Mouse (Mus musculus) brain, embryonic 14.5 days (tissue): Measurements from ENCODE around the gene Kmt2a. TPM values are rescaled to one million over a fixed set of nuclear protein-coding genes. Genes with fewer than 3 reads are reported as not detected.

Experiments used
- DNase-seq: peaks from one replicate; pipeline ENCODE4 v3.0.0-alpha.2; 2011; ENCODE audit warnings: low read depth
- CTCF ChIP-seq: fragments of 200-500 bp; IDR thresholded peaks from 2 replicates; pipeline ENCODE4 v1.5.1; 2012; ENCODE audit warnings: inconsistent platforms, mild to moderate bottlenecking, moderate library complexity, borderline replicate concordance; ENCODE audit not compliant: insufficient read depth, insufficient read length; ENCODE audit errors: extremely low read depth
- POLR2A ChIP-seq: fragments of 200-500 bp; IDR thresholded peaks from 2 replicates; pipeline ENCODE4 v1.6.1; 2012; ENCODE audit warnings: mild to moderate bottlenecking, inconsistent platforms, borderline replicate concordance; ENCODE audit not compliant: poor library complexity, insufficient read depth, insufficient read length, severe bottlenecking; ENCODE audit errors: extremely low read depth
- polyA plus RNA-seq: library from polyadenylated mRNA; depleted of rRNA; stranded (reverse); fragments of >200 nt; gene quantifications from 2 replicates; pipeline ENCODE4 v1.2.3, GENCODE M21; 2012

Kmt2a gene
- polyA plus RNA-seq, 1 experiment: 41.4 TPM

GRCm38 (mm10) chr9:44841241-44841640 lies 39.9 kb downstream of the Kmt2a start:
- TF ChIP-seq POLR2A (no peak), CTCF (peak; percentile 49; the same call in 1 of the 2 replicates)
- peak; percentile 24 for DNase-seq

GRCm38 (mm10) chr9:44836439-44836838 lies 44.7 kb downstream of the Kmt2a start:
- peak; percentile 86 for TF ChIP-seq CTCF
- TF ChIP-seq POLR2A: no peak
- DNase-seq: peak; percentile 90

DNA sequence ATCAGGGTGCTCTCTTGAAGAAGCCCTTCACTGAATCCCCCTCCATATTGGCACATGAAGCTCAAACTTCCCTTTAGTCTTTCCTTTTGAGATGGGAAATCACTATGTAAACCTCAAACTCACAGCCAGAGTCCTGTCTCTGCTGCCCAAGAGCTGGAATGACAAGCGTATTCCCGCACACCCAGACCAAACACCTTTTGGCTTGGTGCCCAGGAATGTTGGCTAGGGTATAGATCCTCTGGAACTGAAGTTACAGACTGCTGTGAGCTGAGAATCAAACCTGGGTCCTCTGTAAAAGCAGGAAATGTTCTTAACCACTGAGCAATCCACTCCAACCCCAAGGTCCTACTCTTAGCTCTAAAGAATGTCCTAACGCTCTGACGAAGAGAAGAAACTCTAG lies 48.7 kb downstream of the Kmt2a start:
- DNase-seq: peak; percentile 24

DNA sequence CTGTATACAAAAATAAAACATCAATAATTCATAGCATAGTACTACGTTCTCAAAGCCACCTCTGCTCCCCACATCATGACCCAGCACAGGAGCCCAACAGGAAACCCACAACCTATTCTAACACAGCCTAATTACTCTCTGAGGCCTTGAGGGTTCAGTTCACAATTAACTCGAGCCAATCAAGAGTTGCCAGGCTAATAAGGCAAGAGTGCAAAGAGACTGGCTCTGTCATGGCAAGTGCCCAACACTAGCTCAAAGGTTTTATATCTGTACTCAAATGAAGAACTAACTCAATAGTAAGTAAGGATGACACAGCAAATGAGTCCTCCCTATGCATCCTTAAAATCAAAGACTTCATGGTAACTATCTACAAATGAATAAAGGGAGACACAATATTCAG lies 50.6 kb downstream of the Kmt2a start:
- DNase-seq: peak; percentile 11
- TF ChIP-seq CTCF (no peak), POLR2A (no peak)

More for the DNA sequence above, 48.7 kb downstream of the Kmt2a start:
- TF ChIP-seq POLR2A (no peak), CTCF (no peak)

DNA sequence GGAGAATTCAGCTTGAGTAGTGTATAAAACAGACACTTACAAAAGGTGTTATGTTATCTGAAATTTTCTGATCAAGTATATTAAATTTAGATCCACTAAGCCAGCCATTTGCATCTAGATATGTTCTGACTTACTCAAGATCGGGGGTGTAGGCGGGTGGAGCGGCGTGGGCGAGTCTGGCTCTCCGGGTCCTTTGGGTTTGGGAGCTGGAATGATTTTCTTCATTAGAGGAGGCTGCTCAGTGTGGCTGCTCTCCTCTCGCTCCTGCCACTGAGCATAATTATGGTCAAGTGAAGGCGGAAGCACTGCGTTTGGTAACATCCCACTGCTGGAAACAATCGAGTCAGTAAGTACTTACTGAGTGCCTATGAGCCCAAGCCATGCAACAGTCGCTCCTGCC lies 52.2 kb downstream of the Kmt2a start:
- TF ChIP-seq CTCF (no peak), POLR2A (no peak)
- no peak for DNase-seq

- TF ChIP-seq POLR2A (no peak), CTCF (no peak)
- no peak for DNase-seq
Observed at GRCm38 (mm10) chr9:44826660-44827059, 54.4 kb downstream of the Kmt2a start.

- DNase-seq: no peak
- TF ChIP-seq POLR2A: no peak
- TF ChIP-seq CTCF: no peak
Observed at GRCm38 (mm10) chr9:44819920-44820827, 60.9 kb downstream of the Kmt2a start.

GRCm38 (mm10) chr9:44817522-44817921 lies 63.6 kb downstream of the Kmt2a start:
- TF ChIP-seq CTCF (no peak), POLR2A (no peak)
- DNase-seq: no peak

GRCm38 (mm10) chr9:44814179-44814578 lies 66.9 kb downstream of the Kmt2a start:
- no peak for DNase-seq
- no peak for TF ChIP-seq CTCF

DNA sequence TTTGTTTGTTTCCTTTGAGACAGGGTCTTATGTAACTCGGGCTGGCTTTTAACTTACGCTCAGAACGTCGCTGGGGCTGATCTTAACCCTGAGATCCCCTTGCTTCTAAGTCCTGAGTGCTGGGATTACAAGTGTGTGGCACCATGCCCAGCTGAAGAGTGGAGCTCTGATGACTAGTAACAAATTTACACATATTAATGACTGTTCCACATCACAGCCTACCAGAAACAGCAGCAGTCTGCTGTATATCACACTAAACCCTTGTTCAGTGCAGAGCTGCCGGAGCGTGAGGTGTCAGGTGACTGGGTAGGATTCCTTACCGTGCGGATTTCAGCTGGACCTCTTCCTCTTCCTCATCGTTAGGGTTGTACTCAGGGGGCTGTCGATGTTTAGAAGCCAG lies 70.8 kb downstream of the Kmt2a start:
- DNase-seq: no peak
- TF ChIP-seq POLR2A: no peak
- TF ChIP-seq CTCF: no peak

DNA sequence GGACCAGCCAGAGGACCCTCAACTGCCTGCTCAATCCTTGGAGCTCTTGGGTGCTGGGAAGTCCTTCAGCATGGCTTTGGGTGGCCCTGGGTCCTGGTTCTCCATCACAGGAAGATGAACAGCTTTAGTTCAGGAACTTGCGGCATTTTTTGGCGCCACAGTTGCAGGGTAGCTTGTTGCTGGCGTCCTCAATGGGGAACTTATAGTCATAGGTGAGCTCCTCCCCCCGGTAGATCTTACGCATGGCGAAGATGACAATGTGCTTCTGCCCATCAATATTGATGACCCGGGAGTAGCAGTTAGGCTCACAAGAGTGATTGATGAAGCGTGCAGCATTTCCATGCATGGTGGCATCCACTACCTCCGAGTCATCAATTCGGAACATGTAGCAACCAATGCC lies 73.3 kb downstream of the Kmt2a start:
- no peak for TF ChIP-seq CTCF
- TF ChIP-seq POLR2A: no peak
- DNase-seq: no peak

DNA sequence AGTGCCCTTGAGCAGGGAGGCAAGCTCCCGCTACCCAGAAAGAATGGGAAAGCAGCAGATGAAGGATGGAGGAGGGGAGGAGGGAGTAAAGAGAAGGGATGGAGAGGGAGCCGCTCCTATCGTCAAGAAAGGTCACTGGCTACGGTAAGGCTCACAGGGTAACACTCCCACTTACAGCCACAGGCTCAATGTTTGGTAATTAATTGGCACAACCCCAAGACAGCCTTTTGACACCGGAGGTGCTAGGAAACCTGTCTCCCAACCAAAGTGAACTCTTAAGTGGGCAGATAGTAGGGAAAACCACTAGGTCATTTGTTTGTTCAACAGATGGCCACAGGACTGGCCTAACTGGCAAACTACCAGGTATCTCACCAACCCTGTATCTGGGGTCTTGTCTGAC lies 74.0 kb downstream of the Kmt2a start:
- DNase-seq: no peak
- no peak for TF ChIP-seq CTCF
- TF ChIP-seq POLR2A: no peak

GRCm38 (mm10) chr9:44805536-44805935 lies 75.6 kb downstream of the Kmt2a start:
- TF ChIP-seq CTCF (no peak), POLR2A (no peak)
- no peak for DNase-seq
